Mouse (Mus musculus): Measurements from ENCODE around the gene Pik3r5.

DNA sequence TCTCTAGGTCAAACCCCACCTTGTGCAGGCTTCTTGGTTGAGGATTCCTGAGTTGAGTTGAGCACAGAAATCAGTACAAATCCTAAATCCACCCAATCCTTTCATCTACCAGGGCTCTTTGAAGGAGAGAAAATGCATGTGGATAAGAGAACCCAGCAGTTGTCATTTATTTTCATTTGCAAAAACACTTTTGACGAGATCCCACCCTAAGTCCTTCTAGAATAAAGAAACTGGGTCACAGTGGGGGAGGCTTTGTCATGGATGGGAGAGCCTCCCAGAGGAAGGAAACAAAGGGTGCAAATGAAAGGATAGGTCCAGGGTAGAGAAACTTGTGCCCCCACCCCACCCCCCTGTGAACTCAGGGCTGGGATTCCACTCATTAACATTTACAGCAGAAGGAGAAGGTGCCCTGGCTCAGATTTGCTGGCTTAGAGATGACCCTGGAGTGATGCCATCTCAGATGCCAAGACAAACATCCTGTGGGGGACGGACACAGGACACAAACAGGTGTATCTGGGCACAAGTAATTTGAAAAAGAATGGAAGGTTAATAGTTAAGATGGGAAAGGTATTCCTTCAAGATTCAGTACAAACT is 37.9 kb upstream of the Pik3r5 start:
- TF ChIP-seq CTCF (IDR thresholded peaks at IDR 0.05; ENCODE audit: low read depth, low read length), result no peak
- no peak for TF ChIP-seq GATA1 (IDR thresholded peaks at IDR 0.05; ENCODE audit: borderline replicate concordance, low read length)
- TF ChIP-seq TAL1 (conservative IDR thresholded peaks at IDR 0.05; ENCODE audit: low read depth, low read length), result no peak

All from G1E (cell line).